Mouse (Mus musculus): Measurements from ENCODE around the gene Palm2. TPM values are rescaled to one million over a fixed set of nuclear protein-coding genes. Genes with fewer than 3 reads are reported as not detected.

Palm2 gene
- polyA plus RNA-seq, 1 experiment from 2014 or later: 1.3 TPM

DNA sequence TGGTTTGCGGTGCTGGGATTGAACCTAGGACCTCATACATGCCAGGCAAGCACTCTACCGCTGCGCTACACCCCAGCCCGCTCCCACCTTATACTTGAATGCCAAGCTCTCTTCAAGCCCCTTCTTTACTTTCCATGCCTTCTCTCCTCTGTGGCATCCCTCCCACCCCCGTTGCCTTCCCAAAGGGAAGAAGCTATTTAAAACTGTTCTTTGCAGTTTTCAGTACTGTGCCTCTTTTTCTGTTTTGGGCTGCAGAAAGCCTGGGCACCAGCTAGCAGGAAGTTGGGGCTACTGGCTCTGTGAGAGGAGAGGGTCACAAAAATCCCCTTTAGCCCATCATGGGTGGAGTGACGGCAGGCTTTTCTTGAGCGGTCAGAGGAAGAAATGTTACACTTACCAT, 199.0 kb downstream of the Palm2 start:
- Histone ChIP-seq H3K4me1 (no peaks in the 10 kb centered on the region; the same call in 1 of the 2 replicates), H3K36me3 (ENCODE audit: poor library complexity, severe bottlenecking) (no peaks in the 10 kb centered on the region), H3K4me2 (no peak overlapping the region), H3K27me3 (no peaks in the 10 kb centered on the region), H3K9ac (no peak overlapping the region), H3K27ac (no peak overlapping the region), H3K9me3 (replicated peaks) (no peaks in the 10 kb centered on the region), H3K4me3 (no peak overlapping the region)
- 91% methylated on average over 7 of the region's 7 CpGs for WGBS
- no peak for ATAC-seq

DNA sequence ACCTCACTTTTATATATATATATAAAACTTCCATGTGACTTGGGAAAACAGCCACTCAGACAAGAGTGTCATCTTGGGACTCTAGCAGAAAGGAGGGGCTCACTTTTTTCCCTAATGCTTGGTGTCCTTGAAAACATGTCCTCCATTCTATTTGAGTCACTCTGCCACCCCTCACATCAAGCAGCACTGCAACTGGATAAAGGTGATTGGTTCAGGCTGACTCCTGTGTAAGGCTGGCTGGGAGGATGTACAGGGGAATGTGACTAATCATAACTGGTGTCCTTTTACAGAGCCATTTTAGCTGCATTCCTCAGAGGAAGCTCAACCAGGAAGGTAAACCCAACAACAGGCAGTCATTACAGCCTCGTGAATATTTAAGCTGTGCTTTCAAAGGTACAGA, 200.9 kb downstream of the Palm2 start:
- no peaks in the 10 kb centered on the region for H3K36me3 ChIP-seq (ENCODE audit: poor library complexity, severe bottlenecking)
- H3K9me3 ChIP-seq (replicated peaks): no peaks in the 10 kb centered on the region
- H3K4me3 ChIP-seq: no peak overlapping the region
- H3K4me1 ChIP-seq: peaks cover 6% of the 10 kb centered on the region
- H3K9ac ChIP-seq: no peak overlapping the region
- 53% methylated on average over 1 of the region's 1 CpGs for WGBS
- ATAC-seq: no peak
- no peak overlapping the region for H3K27ac ChIP-seq
- no peaks in the 10 kb centered on the region for H3K27me3 ChIP-seq
- H3K4me2 ChIP-seq: no peak overlapping the region

DNA sequence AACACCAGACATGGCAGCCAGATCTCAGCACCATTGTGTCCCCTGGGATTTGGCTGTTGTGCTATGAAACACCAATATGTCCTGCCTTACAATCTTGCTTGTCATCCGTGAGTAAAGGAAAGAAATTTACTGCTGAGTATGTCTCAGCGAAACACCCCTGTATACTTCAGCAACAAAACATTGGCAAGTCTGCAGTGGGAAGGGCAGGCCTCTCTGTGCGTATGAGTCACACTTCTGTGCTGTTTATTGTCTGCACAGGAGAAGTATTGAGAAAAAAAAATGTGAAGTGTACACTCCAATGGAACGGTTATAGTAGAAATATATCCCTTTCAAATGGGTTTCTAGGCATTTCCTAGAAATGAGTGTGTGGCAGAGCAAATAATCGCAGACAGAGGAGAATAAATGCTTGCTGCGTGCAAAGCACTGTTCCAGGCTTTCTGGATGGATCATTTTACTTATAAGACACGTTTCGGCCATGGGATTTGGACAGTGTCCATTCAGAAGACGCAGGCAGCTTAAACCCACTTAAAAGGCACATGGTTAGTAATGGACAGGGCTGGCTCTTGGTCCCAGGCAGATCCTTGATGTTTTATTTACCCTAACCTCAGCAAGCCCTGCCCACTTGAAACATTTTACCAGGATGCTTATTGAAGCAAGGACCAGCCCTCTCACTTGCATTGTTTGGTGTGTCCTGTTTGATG, 202.9 kb downstream of the Palm2 start:
- H3K9me3 ChIP-seq (replicated peaks): no peaks in the 10 kb centered on the region
- H3K9ac ChIP-seq: no peak overlapping the region
- no peak overlapping the region for H3K4me3 ChIP-seq
- H3K27ac ChIP-seq: no peak overlapping the region
- 66% methylated on average over 9 of the region's 9 CpGs for WGBS
- peak overlapping the region; percentile 70 for H3K4me2 ChIP-seq
- H3K27me3 ChIP-seq: no peaks in the 10 kb centered on the region
- ATAC-seq: 0 out of 2 replicates have a peak, but pooled peaks have one; percentile 9
- peaks cover 6% of the 10 kb centered on the region for H3K4me1 ChIP-seq
- no peaks in the 10 kb centered on the region for H3K36me3 ChIP-seq (ENCODE audit: poor library complexity, severe bottlenecking)

DNA sequence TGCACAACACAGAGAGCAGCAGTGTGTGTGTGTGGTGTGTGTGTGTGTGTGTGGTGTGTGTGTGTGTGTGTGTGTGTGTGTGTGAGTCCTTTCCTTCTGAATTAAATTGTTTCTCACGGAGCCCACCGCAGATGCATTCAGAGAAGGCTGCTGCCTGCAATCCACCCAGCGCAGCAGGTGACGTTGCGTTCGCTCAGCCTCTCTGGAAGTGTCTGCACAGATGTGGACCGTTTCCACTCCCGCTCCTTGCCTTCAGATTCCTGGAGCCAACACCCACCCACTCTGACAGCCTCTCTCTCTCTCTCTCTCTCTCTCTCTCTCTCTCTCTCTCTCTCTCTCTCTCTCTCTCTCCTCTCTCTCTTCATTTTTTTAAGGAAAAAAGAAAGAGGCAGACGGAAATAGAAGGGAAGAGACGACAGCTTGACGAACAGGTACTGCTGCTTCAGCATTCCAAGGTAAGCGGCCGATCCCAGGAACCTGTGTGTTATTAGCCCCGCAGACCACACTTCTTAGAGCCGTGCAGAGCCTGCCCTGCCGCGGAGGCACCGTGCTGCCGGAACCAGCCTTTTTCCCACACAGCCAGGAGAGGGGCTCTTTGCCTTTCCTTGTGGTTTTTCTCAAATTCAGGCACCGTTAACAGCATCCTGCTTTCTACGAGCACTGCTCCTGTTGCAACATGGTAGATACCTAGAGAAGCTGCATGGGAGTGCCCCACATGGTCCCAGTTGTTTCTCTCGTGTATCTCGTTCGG, 203.8 kb downstream of the Palm2 start:
- Histone ChIP-seq H3K4me2 (peak overlapping the region; percentile 70), H3K4me3 (peak overlapping the region; percentile 42), H3K9ac (peak overlapping the region; percentile 62), H3K4me1 (peaks cover 6% of the 10 kb centered on the region), H3K36me3 (ENCODE audit: poor library complexity, severe bottlenecking) (no peaks in the 10 kb centered on the region), H3K27ac (peak overlapping the region; percentile 61; the same call in 1 of the 2 replicates), H3K27me3 (no peaks in the 10 kb centered on the region), H3K9me3 (replicated peaks) (no peaks in the 10 kb centered on the region)
- ATAC-seq: peak; percentile 86
- WGBS: 17% methylated on average over 24 of the region's 24 CpGs

DNA sequence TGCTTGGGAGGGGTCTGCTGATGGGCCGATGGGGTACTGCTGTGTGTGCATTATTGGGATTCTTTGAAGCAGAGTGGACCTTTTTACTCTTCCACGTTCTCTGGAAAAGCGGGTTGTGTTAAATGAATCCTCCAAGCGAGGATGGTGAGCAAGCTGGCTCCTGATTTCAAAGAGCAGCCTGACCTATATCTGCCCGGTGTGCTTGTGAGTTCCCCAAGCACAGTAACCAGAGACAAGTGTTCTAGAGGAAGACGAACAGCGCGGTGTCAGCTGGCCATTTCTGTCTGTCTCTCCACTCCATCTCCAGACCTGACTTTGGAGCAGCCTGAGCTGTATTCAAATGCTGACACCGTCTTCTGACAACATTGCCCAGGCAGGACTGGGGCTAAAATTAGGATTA, 204.9 kb downstream of the Palm2 start:
- H3K4me3 ChIP-seq: no peak overlapping the region
- no peak overlapping the region for H3K27ac ChIP-seq
- no peak for ATAC-seq

DNA sequence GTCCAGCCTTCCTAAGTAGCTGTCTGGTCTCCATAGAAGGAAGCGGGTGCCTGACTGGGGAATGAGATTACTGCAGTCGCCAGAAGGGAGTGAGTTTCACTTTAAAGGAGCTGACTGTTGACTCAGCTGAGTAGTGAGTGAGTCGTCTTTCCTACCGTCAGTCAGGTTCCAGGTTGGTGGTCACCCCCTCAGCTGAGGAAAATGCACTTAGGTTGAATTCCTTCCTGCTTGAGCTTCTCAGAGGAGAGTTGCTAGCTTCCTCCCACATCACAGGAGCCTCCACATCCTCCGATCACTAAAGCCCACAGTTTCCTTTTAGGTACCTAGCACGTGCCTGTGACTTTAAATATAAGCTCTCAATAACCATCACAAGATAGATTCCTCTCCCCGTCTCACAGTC, 206.2 kb downstream of the Palm2 start:
- Histone ChIP-seq H3K9ac (no peak overlapping the region), H3K4me3 (no peak overlapping the region), H3K36me3 (ENCODE audit: poor library complexity, severe bottlenecking) (no peaks in the 10 kb centered on the region), H3K9me3 (replicated peaks) (no peaks in the 10 kb centered on the region), H3K4me2 (no peak overlapping the region), H3K27me3 (no peaks in the 10 kb centered on the region), H3K4me1 (peaks cover 6% of the 10 kb centered on the region), H3K27ac (no peak overlapping the region)
- ATAC-seq: no peak
- 58% methylated on average over 7 of the region's 7 CpGs for WGBS

More for the DNA sequence above, 204.9 kb downstream of the Palm2 start:
- WGBS: 72% methylated on average over 9 of the region's 9 CpGs
- H3K27me3 ChIP-seq: no peaks in the 10 kb centered on the region
- H3K4me2 ChIP-seq: peak overlapping the region; percentile 70
- no peak overlapping the region for H3K9ac ChIP-seq
- H3K4me1 ChIP-seq: peaks cover 6% of the 10 kb centered on the region
- no peaks in the 10 kb centered on the region for H3K9me3 ChIP-seq (replicated peaks)
- no peaks in the 10 kb centered on the region for H3K36me3 ChIP-seq (ENCODE audit: poor library complexity, severe bottlenecking)

DNA sequence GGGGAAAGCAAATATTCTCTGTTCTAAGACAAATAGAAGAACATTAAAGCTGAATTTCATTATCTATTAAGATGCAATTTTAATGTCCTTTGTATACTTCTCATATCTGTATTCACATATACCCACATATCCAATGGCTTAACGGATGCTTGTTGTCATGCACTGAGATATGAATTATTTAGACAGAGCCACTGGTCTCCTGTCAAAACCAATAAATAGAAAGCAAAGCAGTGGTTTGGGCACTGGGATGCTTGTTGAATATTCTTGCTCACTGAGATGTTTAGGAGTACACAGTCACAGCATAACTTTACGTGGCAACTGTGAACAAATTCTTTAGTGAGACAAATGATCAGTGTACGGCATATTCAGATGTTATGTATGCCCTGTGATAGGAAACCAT, 206.9 kb downstream of the Palm2 start:
- Histone ChIP-seq H3K4me1 (peaks cover 6% of the 10 kb centered on the region), H3K9ac (no peak overlapping the region), H3K27me3 (no peaks in the 10 kb centered on the region), H3K4me2 (no peak overlapping the region), H3K9me3 (replicated peaks) (no peaks in the 10 kb centered on the region), H3K4me3 (no peak overlapping the region), H3K36me3 (ENCODE audit: poor library complexity, severe bottlenecking) (no peaks in the 10 kb centered on the region), H3K27ac (no peak overlapping the region)
- WGBS: 92% methylated on average over 3 of the region's 3 CpGs
- ATAC-seq: no peak

DNA sequence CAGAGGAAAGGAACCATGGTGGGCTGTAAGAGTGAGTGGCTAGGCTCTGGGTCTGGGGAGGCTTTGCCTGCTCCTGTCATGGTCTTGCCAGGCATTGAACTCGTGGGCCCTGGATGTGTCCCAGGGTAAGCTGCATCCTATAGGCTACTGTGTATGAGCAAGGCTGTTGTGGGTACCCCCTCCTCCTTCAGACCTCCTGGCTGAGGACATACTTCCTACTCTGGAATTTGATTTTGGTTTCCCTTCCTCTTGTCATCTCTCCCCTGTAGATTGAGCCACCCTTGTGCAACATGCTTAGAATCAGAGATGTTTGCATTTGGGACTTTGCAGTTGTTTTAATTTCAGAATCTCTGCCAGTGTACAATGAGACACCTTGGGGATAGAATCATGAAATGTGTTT, 216.9 kb downstream of the Palm2 start:
- Histone ChIP-seq H3K27ac (no peak overlapping the region), H3K9ac (no peak overlapping the region), H3K36me3 (ENCODE audit: poor library complexity, severe bottlenecking) (no peaks in the 10 kb centered on the region), H3K9me3 (replicated peaks) (no peaks in the 10 kb centered on the region), H3K4me3 (no peak overlapping the region), H3K4me2 (no peak overlapping the region), H3K4me1 (no peaks in the 10 kb centered on the region), H3K27me3 (no peaks in the 10 kb centered on the region)
- 86% methylated on average over 1 of the region's 1 CpGs for WGBS
- ATAC-seq: no peak

DNA sequence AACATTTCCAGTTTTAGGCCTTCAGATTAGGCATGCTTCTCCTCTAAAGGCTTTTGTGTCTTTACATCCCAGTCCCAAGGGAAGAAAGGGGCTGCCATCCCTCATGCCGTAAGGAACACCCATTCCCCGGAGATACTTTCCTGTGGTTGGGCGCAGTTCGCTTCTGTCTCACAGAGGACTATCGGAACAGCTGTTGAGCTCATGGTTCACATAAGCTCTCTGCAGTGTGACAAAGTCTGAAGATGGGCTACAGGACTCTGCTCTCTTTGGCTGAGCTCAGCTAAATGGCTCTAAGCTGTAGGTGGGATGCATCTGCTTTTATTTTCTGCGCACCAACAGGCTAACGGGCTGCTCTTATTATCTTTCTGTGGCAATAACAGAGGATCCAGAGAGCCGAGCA, 217.5 kb downstream of the Palm2 start:
- ATAC-seq: no peak
- 86% methylated on average over 8 of the region's 8 CpGs for WGBS
- H3K9ac ChIP-seq: no peak overlapping the region
- no peak overlapping the region for H3K4me3 ChIP-seq
- H3K27me3 ChIP-seq: no peaks in the 10 kb centered on the region
- H3K4me1 ChIP-seq: no peaks in the 10 kb centered on the region
- H3K27ac ChIP-seq: no peak overlapping the region
- H3K9me3 ChIP-seq (replicated peaks): no peaks in the 10 kb centered on the region
- H3K4me2 ChIP-seq: no peak overlapping the region
- no peaks in the 10 kb centered on the region for H3K36me3 ChIP-seq (ENCODE audit: poor library complexity, severe bottlenecking)

DNA sequence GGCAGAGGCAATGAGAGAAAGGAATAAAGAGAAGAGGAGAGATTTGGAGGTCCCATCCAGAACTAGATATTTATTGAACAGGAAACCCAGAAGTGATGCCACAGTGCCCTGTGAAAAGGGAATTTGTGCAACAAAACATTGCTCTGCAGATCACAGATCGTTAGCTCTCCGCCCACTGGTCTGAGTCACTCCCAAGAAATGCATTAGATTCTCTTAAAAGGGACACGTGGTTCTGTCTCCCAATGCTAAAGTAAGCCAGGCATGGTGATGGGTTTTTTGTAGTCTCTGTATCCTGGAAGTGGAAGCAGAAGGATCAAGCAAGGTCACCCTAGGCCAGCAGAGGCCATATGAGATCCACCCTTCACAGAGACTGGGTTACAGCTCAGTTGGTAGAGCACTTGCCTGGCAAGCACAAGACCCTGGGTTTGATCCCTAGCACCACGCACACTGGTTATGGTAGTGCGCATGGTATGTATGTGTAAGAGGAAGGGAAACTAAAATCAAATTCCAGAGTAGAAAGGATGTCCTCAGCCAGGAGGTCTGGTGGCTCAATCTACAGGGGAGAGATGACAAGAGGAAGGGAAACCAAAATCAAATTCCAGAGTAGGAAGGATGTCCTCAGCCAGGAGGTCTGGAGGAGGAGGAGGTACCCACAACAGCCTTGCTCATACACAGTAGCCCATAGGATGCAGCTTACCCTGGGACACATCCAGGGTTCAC, 218.3 kb downstream of the Palm2 start:
- Histone ChIP-seq H3K36me3 (ENCODE audit: poor library complexity, severe bottlenecking) (no peaks in the 10 kb centered on the region), H3K9me3 (replicated peaks) (no peaks in the 10 kb centered on the region), H3K27ac (no peak overlapping the region), H3K4me2 (no peak overlapping the region), H3K9ac (no peak overlapping the region), H3K27me3 (no peaks in the 10 kb centered on the region), H3K4me1 (no peaks in the 10 kb centered on the region), H3K4me3 (no peak overlapping the region)
- WGBS: 80% methylated on average over 5 of the region's 5 CpGs
- ATAC-seq: no peak

DNA sequence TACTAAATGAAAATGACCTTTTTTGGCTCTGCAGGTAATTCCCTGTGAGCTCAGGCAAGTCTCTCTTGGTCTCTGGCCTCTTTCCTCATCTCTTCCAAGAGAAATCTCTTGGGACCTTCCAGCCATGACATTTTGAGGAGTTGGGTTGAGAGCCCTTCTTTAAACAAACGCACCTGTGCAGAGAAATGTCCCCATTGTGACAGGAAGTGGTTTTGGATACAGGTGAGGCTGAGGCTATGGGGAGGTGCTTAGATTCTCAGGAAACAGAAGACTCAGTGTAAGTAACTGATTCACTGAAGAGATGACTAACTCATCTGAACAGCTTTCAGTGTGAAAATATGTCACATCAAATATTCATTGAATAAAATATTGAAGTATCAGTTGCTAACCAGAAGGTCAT, 221.9 kb downstream of the Palm2 start:
- WGBS: 86% methylated on average over 1 of the region's 1 CpGs
- H3K27me3 ChIP-seq: no peaks in the 10 kb centered on the region
- no peak for ATAC-seq
- no peaks in the 10 kb centered on the region; the same call in 1 of the 2 replicates for H3K9me3 ChIP-seq (replicated peaks)
- H3K4me3 ChIP-seq: no peak overlapping the region
- H3K27ac ChIP-seq: no peak overlapping the region
- H3K9ac ChIP-seq: no peak overlapping the region
- no peaks in the 10 kb centered on the region for H3K36me3 ChIP-seq (ENCODE audit: poor library complexity, severe bottlenecking)
- H3K4me2 ChIP-seq: no peak overlapping the region
- H3K4me1 ChIP-seq: peaks cover 14% of the 10 kb centered on the region

DNA sequence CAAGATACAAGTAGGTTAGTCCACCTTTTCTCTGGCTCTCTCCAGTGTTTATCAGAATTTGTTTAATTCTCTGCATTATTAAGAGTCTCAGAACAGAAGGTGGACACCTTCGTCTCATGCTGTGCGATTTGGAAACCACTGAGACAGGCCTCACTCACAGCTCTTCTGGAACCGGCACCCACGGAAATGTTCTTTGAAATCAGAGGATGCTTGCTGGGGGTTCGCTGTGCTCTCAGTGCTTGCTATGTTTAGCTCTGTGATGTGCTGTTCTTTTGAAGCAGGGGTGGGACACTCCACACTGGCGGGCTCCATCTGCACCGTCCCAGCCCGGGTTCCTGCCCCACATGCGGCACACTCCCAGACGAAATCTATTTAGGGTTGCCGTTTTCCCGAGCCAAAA, 222.3 kb downstream of the Palm2 start:
- H3K27me3 ChIP-seq: no peaks in the 10 kb centered on the region
- WGBS: 95% methylated on average over 12 of the region's 12 CpGs
- peaks cover 14% of the 10 kb centered on the region for H3K4me1 ChIP-seq
- H3K9ac ChIP-seq: no peak overlapping the region
- ATAC-seq: no peak
- no peak overlapping the region for H3K4me3 ChIP-seq
- no peaks in the 10 kb centered on the region for H3K36me3 ChIP-seq (ENCODE audit: poor library complexity, severe bottlenecking)
- H3K9me3 ChIP-seq (replicated peaks): no peaks in the 10 kb centered on the region; the same call in 1 of the 2 replicates
- no peak overlapping the region for H3K27ac ChIP-seq
- no peak overlapping the region for H3K4me2 ChIP-seq

All from forebrain, embryonic 13.5 days (tissue).